Mouse (Mus musculus) stomach, postnatal 0 days (tissue): ENCODE data around the gene Spg20.

Experiments
- CTCF ChIP-seq: IDR thresholded peaks from 2 replicates; pipeline ENCODE4 v1.5.1; 2016; ENCODE audit warnings: antibody characterized with exemption, low read depth, mild to moderate bottlenecking, moderate library complexity
- EP300 ChIP-seq: optimal IDR thresholded peaks from 2 replicates; pipeline ENCODE3; 2016; ENCODE audit warnings: antibody characterized with exemption

- TF ChIP-seq CTCF (peak; percentile 48), EP300 (no peak)
Measured at GRCm38 (mm10) chr3:55087360-55087759, 24.5 kb upstream of the Spg20 start.
